Mouse (Mus musculus) brain, embryonic 14.5 days (tissue): ENCODE data around the gene Sh3bgrl.

Experiments
- CTCF ChIP-seq: fragments of 200-500 bp; IDR thresholded peaks from 2 replicates; pipeline ENCODE4 v1.5.1; 2012; ENCODE audit warnings: inconsistent platforms, mild to moderate bottlenecking, moderate library complexity, borderline replicate concordance; ENCODE audit not compliant: insufficient read depth, insufficient read length; ENCODE audit errors: extremely low read depth
- POLR2A ChIP-seq: fragments of 200-500 bp; IDR thresholded peaks from 2 replicates; pipeline ENCODE4 v1.6.1; 2012; ENCODE audit warnings: mild to moderate bottlenecking, inconsistent platforms, borderline replicate concordance; ENCODE audit not compliant: poor library complexity, insufficient read depth, insufficient read length, severe bottlenecking; ENCODE audit errors: extremely low read depth

DNA sequence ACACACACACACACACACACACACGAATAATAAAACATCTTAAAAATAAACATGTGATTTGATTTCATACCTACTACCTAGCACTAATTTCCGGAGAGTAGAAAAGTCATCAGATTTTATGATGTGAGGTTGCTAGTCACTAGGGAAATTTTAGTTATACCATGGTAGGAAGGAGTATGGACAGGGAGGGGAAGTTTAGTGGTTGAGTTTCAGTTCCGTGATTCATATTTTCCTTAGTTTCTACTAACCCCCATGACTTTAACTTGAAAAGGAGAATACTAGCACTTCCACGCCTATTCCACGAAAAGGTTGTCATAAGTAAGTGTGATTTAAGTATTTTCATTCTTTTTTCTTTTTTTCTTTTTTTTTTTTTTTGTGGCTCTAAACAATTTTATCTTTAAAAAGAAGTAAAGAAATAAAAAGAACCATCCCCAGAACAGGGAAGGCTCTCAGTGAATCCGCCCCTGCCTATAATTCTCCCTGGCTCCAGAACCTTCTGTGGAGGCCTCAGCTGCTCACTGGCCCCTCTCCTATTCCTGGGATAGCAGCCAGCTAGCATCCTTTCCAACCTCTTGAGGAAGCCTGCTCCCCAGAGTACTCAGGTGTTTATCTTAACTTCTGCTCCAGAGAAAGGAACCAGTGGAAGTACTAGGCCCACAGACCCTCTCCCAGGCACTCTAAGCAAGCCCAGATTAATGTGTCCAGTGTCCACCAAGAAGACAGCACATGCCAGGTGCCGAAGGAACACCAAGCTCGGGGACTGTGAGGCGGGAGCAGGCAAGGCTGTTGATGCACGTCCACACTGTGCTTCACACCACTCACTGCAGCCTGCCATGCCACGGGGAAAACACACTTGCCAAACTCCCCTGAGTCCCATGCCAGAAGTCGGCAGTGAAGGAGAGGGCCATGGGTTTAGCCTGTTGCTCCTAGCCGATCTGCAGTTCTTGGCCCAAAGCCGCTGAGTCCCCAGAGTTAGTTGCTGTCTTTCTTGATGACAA lies 25.0 kb downstream of the Sh3bgrl start:
- TF ChIP-seq POLR2A, result no peak
- no peak for TF ChIP-seq CTCF
